Mouse (Mus musculus) bone marrow, adult 2 months (tissue): ENCODE data around the gene Dus1l.

Experiments used
- CTCF ChIP-seq: fragments of 200-500 bp; IDR thresholded peaks from 2 replicates; pipeline ENCODE4 v1.5.1; 2011; ENCODE audit warnings: low read length, control low read depth; ENCODE audit not compliant: control insufficient read depth, insufficient read depth
- POLR2A ChIP-seq: fragments of 200-500 bp; IDR thresholded peaks from 2 replicates; pipeline ENCODE4 v1.6.1; 2011; ENCODE audit warnings: low read depth, mild to moderate bottlenecking, control low read depth, low read length, borderline replicate concordance; ENCODE audit not compliant: control insufficient read depth

DNA sequence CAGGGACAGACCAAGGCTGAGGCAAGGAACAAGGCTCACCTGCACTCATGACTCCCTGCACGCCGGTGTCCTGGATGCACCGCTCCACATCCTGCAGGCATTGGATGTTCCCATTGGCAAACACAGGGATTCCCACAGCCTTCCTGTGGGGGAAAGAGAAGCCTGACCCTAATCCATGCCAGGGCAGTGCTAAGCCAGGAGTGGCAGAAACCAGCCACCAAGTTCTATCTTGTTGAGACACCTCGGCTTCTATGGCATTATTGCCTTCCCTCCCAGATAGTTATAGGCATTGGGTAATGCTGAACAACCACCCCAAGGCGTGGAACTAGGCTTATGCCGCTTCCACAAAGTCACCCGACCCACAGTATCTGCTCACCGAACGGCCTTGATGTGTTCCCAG is 3.6 kb downstream of the Dus1l start:
- TF ChIP-seq CTCF (no peak), POLR2A (no peak)
